Mouse (Mus musculus) CH12.LX (cell line): ENCODE measurements at regions not wholly inside any gene's neighbourhood (a gene's known extent, or its start where the extent isn't known, plus 50 kb on each side); places are given as distances from the start of the nearest gene placed in this dataset.
A peak's percentile ranks its signal among the peaks of the same experiment; 100 is the strongest.

ENCODE experiments used
- DNase-seq: peaks from one replicate; pipeline ENCODE4 v3.0.0-alpha.2; 2013; ENCODE audit errors: extremely low read depth
- H3K27ac ChIP-seq: 2 replicates; pipeline ENCODE4 v1.5.1; 2012; ENCODE audit warnings: low read depth, mild to moderate bottlenecking, control low read depth, moderate library complexity; ENCODE audit not compliant: insufficient read depth
- H3K27me3 ChIP-seq: replicated peaks from 2 replicates; pipeline ENCODE3; 2012; ENCODE audit warnings: inconsistent platforms
- H3K36me3 ChIP-seq, 2 experiments: replicated peaks in 1 of 2; 2 replicates each; pipeline versions ENCODE3 to v1.6.1; 2012; ENCODE audit warnings: inconsistent platforms in 1 of 2, low read length in 1 of 2, mild to moderate bottlenecking in 1 of 2, mixed read lengths in 1 of 2, moderate library complexity in 1 of 2; ENCODE audit not compliant: control insufficient read depth in 1 of 2, insufficient read depth in 1 of 2
- H3K4me1 ChIP-seq, 2 experiments: 2 replicates each; pipeline ENCODE4 v1.6.1; 2012; ENCODE audit warnings: inconsistent platforms in 1 of 2, moderate library complexity in 1 of 2; ENCODE audit not compliant: insufficient read depth in 2 of 2, control insufficient read depth in 1 of 2
- H3K4me2 ChIP-seq: 2 replicates; pipeline ENCODE4 v1.6.1; 2012; ENCODE audit warnings: low read depth, mild to moderate bottlenecking, control low read depth; ENCODE audit not compliant: poor library complexity, insufficient read depth, severe bottlenecking
- H3K4me3 ChIP-seq, 3 experiments: fragments of 150-350 bp in 1 of 3; sonication (generic) in 1 of 3; replicated peaks in 1 of 3; 2 replicates each; pipeline versions ENCODE3 to v1.5.1; 2011 to 2012; ENCODE audit warnings: low read depth in 2 of 3, low read length in 2 of 3, mild to moderate bottlenecking in 2 of 3, moderate library complexity in 2 of 3, control low read depth in 1 of 3, improper control_type of control experiment in 1 of 3, inconsistent platforms in 1 of 3, mixed read lengths in 1 of 3; ENCODE audit not compliant: poor library complexity in 1 of 3
- H3K79me2 ChIP-seq: replicated peaks from 2 replicates; pipeline ENCODE4 v1.6.1; 2012; ENCODE audit warnings: mild to moderate bottlenecking, moderate library complexity; ENCODE audit not compliant: control insufficient read depth, poor library complexity, insufficient read depth, severe bottlenecking; ENCODE audit errors: extremely low read depth
- H3K9ac ChIP-seq: 2 replicates; pipeline ENCODE4 v1.6.1; 2012; ENCODE audit warnings: low read depth, mild to moderate bottlenecking, control low read depth, moderate library complexity; ENCODE audit not compliant: insufficient read depth
- H3K9me3 ChIP-seq: replicated peaks from 2 replicates; pipeline ENCODE3; 2012; ENCODE audit warnings: low read length, inconsistent platforms, mixed read lengths
- BHLHE40 ChIP-seq: IDR thresholded peaks from 2 replicates; pipeline ENCODE4 v1.6.1; 2011; ENCODE audit warnings: mild to moderate bottlenecking, low read depth, low read length, improper control_type of control experiment
- CHD1 ChIP-seq: IDR thresholded peaks from 2 replicates; pipeline ENCODE4 v1.6.1; 2012; ENCODE audit warnings: low read depth, low read length, improper control_type of control experiment, inconsistent platforms
- CHD2 ChIP-seq: IDR thresholded peaks from 2 replicates; pipeline ENCODE4 v1.6.1; 2011; ENCODE audit warnings: low read length, improper control_type of control experiment
- CTCF ChIP-seq, 2 experiments: IDR thresholded peaks in 1 of 2; conservative IDR thresholded peaks in 1 of 2; 2 replicates each; pipeline ENCODE4 v1.5.1; 2011 to 2012; ENCODE audit warnings: low read depth in 2 of 2, low read length in 2 of 2, improper control_type of control experiment in 1 of 2, inconsistent platforms in 1 of 2, mild to moderate bottlenecking in 1 of 2, moderate library complexity in 1 of 2
- E2F4 ChIP-seq: IDR thresholded peaks from 2 replicates; pipeline ENCODE4 v1.6.1; 2011; ENCODE audit warnings: low read depth, low read length, improper control_type of control experiment; ENCODE audit not compliant: insufficient replicate concordance
- EP300 ChIP-seq: IDR thresholded peaks from 2 replicates; pipeline ENCODE4 v1.6.1; 2011; ENCODE audit warnings: low read length, improper control_type of control experiment
- HCFC1 ChIP-seq: IDR thresholded peaks from 2 replicates; pipeline ENCODE4 v1.6.1; 2012; ENCODE audit warnings: low read depth, mild to moderate bottlenecking, inconsistent platforms, low read length, improper control_type of control experiment
- JUN ChIP-seq: IDR thresholded peaks from 2 replicates; pipeline ENCODE4 v1.6.1; 2011; ENCODE audit warnings: low read depth, mild to moderate bottlenecking, low read length, improper control_type of control experiment, moderate library complexity; ENCODE audit not compliant: insufficient read depth
- JUND ChIP-seq: conservative IDR thresholded peaks from 2 replicates; pipeline ENCODE4 v1.6.1; 2011; ENCODE audit warnings: low read depth, low read length, improper control_type of control experiment
- MAFK ChIP-seq: IDR thresholded peaks from 2 replicates; pipeline ENCODE4 v1.6.1; 2011; ENCODE audit warnings: low read length, improper control_type of control experiment; ENCODE audit not compliant: insufficient replicate concordance
- MAZ ChIP-seq: IDR thresholded peaks from 2 replicates; pipeline ENCODE4 v1.6.1; 2012; ENCODE audit warnings: low read depth, mild to moderate bottlenecking, inconsistent platforms, low read length, improper control_type of control experiment, moderate library complexity
- MEF2A ChIP-seq: IDR thresholded peaks from 2 replicates; pipeline ENCODE4 v1.6.1; 2014; ENCODE audit warnings: low read depth, mild to moderate bottlenecking, inconsistent platforms, low read length, improper control_type of control experiment, borderline replicate concordance
- POLR2A ChIP-seq: IDR thresholded peaks from 2 replicates; pipeline ENCODE4 v1.6.1; 2011; ENCODE audit warnings: low read depth, mild to moderate bottlenecking, improper control_type of control experiment, low read length
- POLR2AphosphoS2 ChIP-seq: IDR thresholded peaks from 2 replicates; pipeline ENCODE4 v1.6.1; 2011; ENCODE audit warnings: low read depth, low read length, improper control_type of control experiment
- SIN3A ChIP-seq: IDR thresholded peaks from 2 replicates; pipeline ENCODE4 v1.6.1; 2012; ENCODE audit warnings: low read length, improper control_type of control experiment, inconsistent platforms
- TCF12 ChIP-seq: IDR thresholded peaks from 2 replicates; pipeline ENCODE4 v1.6.1; 2014; ENCODE audit warnings: low read depth, mild to moderate bottlenecking, inconsistent platforms, low read length, improper control_type of control experiment
- USF1 ChIP-seq: IDR thresholded peaks from 2 replicates; pipeline ENCODE4 v1.6.1; 2014; ENCODE audit warnings: low read depth, mild to moderate bottlenecking, inconsistent platforms, low read length, improper control_type of control experiment
- USF2 ChIP-seq: conservative IDR thresholded peaks from 2 replicates; pipeline ENCODE4 v1.6.1; 2011; ENCODE audit warnings: low read depth, low read length, improper control_type of control experiment
- ZC3H11A ChIP-seq: IDR thresholded peaks from 2 replicates; pipeline ENCODE4 v1.6.1; 2012; ENCODE audit warnings: low read depth, mild to moderate bottlenecking, inconsistent platforms, low read length, improper control_type of control experiment
- ZKSCAN1 ChIP-seq: IDR thresholded peaks from 2 replicates; pipeline ENCODE4 v1.6.1; 2012; ENCODE audit warnings: low read depth, inconsistent platforms, low read length, improper control_type of control experiment, borderline replicate concordance
- ZMIZ1 ChIP-seq: IDR thresholded peaks from 2 replicates; pipeline ENCODE4 v1.6.1; 2012; ENCODE audit warnings: low read depth, mild to moderate bottlenecking, inconsistent platforms, low read length, improper control_type of control experiment
- ZNF384 ChIP-seq: IDR thresholded peaks from 2 replicates; pipeline ENCODE4 v1.6.1; 2012; ENCODE audit warnings: low read depth, low read length, improper control_type of control experiment, inconsistent platforms
- dilution Hi-C: fragments of 300-500 bp; cut with MboI; formaldehyde crosslinking; loops from 2 replicates; pipeline ENCODE4 v1.14.3; 2020; ENCODE audit warnings: low sequenced_read_pairs; ENCODE audit not compliant: extremely low pct_unique_long_range_greater_than_20kb, extremely low pct_ligation_motif_present
- in situ Hi-C: fragments of 300-500 bp; cut with MboI; formaldehyde crosslinking; loops from 3 replicates; pipeline ENCODE4 v1.14.3; 2019; ENCODE audit warnings: low sequenced_read_pairs, low pct_ligation_motif_present, low pct_unique_long_range_greater_than_20kb, mixed read lengths

GRCm38 (mm10) chr3:117049410-117049809, 80.6 kb upstream of the Palmd start:
- Histone ChIP-seq H3K9me3 (no peaks in the 10 kb centered on the region), H3K4me2 (no peak overlapping the region; the same call in 1 of the 2 replicates), H3K4me1 (peaks cover 7 to 38% of the 10 kb centered on the region in 2 experiments), H3K27ac (no peak overlapping the region), H3K79me2 (no peaks in the 10 kb centered on the region), H3K9ac (no peak overlapping the region), H3K27me3 (no peaks in the 10 kb centered on the region), H3K4me3 (no peak overlapping the region), H3K36me3 (no peaks in the 10 kb centered on the region)
- no peak for TF ChIP-seq SIN3A
- peak; percentile 20; the same call in 1 of the 2 replicates for TF ChIP-seq EP300
- TF ChIP-seq CHD2, result no peak
- no peak for TF ChIP-seq MEF2A
- no peak for TF ChIP-seq CHD1
- no peak for TF ChIP-seq ZKSCAN1
- no peak for TF ChIP-seq POLR2A
- no peak for TF ChIP-seq CTCF (conservative IDR thresholded peaks at IDR 0.05 in 1 of 2, IDR thresholded peaks at IDR 0.05 in 1 of 2; ENCODE audit: low read depth in 2 of 2, low read length in 2 of 2)
- TF ChIP-seq ZMIZ1, result no peak
- TF ChIP-seq JUN, result no peak
- TF ChIP-seq HCFC1, result no peak
- no peak for TF ChIP-seq POLR2AphosphoS2
- TF ChIP-seq ZC3H11A, result no peak
- no peak for TF ChIP-seq USF2
- no peak for TF ChIP-seq MAFK
- TF ChIP-seq BHLHE40, result no peak
- peak; percentile 63 for TF ChIP-seq TCF12
- TF ChIP-seq USF1, result no peak
- TF ChIP-seq ZNF384, result peak; percentile 94
- dilution Hi-C loops, result no loop called here
- in situ Hi-C loops, result no loop called here
- peak; percentile 20 for DNase-seq

- Histone ChIP-seq H3K4me1 (peaks cover 8 to 27% of the 10 kb centered on the region in 2 experiments), H3K4me2 (no peak overlapping the region; the same call in 1 of the 2 replicates), H3K36me3 (no peaks in the 10 kb centered on the region), H3K4me3 (no peak overlapping the region), H3K9ac (no peak overlapping the region), H3K27me3 (no peaks in the 10 kb centered on the region), H3K9me3 (no peaks in the 10 kb centered on the region), H3K27ac (no peak overlapping the region), H3K79me2 (no peaks in the 10 kb centered on the region)
- dilution Hi-C loops (no loop called here), in situ Hi-C loops (no loop called here)
- TF ChIP-seq MAZ, result no peak
- no peak for TF ChIP-seq JUND
- 0 out of 2 replicates have a peak, but pooled peaks have one; percentile 39 for TF ChIP-seq CHD1
- TF ChIP-seq E2F4, result no peak
- no peak for TF ChIP-seq USF2
- DNase-seq, result no peak
These were observed 76.0 kb upstream of the Palmd start for GRCm38 (mm10) chr3:117044809-117045208.
